Mouse (Mus musculus): Measurements from ENCODE around the gene 6030408B16Rik.

The 6030408B16Rik gene

DNA sequence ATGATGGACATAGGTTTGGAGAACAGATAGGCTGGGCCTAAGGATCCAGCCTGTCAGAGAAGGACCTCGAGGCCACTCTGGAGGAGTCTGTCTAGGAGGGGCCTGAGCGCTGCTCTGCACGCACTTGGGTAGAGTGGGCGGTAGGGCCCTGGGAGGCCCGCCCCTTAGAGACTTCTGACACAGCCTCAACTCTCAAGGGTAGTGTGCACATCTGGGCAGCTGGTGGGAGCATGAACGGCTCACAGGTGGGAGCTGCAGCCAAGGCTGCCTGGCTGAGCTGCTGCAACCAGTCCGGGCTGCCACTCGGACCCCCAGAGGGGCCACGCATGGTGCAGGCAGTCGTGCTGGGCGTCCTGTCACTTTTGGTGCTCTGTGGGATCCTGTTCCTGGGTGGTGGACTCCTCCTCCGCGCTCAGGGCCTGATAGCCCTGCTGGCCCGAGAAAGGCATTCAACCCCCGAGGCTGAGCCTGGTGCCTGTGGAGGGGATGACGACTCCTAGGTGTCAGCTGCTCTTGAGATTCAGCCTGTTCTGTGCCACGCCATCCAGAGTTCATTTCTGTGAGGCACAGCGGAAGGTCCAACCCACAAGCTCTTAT, at the start of gene 6030408B16Rik:
6030408B16Rik (plus strand) TSS at position 188 of the 597 bp plus-strand sequence.
- in situ Hi-C loops (cut with MseI, MboI): no loop called here

DNA sequence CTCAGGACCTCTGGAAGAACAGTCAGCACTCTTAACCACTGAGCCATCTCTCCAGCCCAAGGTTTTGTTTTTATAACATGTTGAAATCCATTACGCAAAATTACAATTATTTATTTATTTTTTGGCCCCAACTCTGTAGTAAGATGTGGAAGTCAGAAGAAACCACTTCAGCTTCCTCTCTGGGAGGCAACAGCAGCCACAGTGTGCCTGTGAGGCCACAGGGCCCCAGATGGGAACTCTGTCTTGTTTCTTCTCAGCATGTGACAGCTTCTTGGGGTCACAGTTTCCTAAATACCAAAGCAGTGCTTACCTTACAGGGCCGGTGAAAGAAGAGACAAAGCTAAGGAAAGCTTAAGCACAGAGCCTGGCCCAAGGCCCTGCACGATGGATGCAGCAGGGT, 49.0 kb upstream of the 6030408B16Rik start:
- in situ Hi-C loops (cut with MseI, MboI): loop anchor here (5.0 kb wide), 2 partner anchors 33 to 38 kb away; partner anchors contain the start of gene Atg101 (in 1 of the 2)

DNA sequence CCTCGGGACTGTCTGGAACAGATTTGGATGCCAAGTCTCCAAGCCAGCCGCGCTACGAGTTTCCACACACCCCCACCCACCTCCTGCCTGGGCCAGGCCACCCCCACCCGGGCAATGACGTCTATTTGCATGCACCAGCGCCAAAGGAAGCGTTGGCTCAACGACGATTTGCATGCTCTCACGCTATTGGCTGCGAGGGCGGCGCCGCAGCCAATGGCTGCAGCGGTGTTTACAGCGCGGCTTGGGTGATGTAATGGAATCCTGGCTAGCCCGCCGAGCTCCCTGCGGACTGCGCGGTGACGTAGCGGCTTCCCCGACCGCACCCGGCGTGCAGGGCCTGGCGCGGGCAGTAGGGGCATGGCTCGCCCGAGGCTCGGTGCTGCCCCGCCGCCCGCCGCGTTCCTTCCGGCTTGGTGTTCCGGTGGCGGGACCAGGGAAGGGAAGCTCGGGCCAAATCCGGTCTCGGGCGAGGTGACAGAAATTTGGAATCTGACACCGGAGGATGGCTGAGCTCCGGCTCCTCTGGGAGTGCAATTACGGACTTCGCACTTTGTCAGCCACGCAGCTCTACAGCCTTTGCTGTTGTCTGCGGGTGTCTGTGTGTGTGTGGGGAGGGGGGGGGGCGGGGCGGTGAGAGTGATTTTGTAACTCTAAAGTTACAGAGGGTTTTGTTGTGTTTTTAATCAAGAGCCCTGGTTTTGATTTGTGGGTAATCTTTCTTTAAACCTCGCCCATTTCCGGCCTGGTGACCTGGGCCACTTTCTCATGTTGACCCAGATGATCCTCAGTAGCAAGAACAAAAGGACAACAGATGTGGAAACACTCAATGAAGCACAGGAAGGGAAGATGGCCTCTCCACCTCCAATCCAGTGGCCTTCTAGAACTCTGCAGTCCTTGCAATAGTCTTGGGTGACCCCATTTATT, 46.5 kb upstream of the 6030408B16Rik start:
- in situ Hi-C loops (cut with MseI, MboI): no loop called here

DNA sequence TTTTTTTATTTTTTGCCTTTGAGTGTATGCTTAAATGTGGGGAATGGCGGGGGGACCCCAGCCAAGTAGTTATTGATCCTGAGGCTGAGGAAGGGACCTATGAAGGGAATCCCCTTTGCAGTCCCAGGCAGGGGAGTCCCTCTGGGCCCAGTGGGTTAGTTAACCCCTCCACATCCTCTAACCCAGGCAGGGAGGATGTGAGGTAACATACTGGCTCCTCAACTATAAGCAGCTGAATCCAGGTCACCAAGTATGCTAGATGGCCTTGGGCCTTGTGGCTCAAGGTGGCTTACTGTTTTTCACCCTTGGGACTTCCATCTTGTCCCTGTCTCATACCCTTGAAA, 45.9 kb upstream of the 6030408B16Rik start:
- in situ Hi-C loops (cut with MseI, MboI): no loop called here

DNA sequence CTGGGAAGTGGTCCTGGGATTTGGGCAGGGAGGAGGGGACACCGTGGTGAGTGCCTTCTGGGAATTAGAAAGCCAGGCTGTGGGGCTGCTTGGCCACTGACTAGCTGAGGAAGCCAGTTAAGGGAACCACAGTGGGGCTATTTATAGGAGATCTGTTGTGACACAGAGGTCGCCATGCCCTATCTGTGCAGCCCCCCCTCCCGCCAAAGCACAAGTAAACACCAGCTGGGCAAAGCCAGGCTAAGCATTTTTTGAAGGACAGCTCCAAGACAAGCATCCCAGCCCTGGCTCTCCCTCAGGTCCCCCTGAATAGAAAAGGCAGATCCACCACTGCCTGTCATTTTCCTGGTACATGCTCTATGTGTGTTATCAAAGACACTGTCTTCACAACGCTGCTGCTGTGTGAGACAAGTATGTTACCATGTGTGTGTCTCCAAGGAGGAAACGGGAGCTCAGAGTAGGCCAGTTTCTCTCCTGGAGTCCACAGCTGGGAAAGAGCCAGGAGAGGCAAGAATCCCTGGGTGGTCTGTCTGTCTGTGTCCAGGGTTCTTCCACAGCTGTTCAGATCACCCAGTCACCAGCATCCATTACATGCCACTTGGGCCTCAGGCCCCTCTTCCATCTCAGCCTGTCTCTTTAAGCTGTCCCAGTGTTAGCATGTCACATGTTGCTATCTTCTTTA, 44.8 kb upstream of the 6030408B16Rik start:
- in situ Hi-C loops (cut with MseI, MboI): no loop called here

DNA sequence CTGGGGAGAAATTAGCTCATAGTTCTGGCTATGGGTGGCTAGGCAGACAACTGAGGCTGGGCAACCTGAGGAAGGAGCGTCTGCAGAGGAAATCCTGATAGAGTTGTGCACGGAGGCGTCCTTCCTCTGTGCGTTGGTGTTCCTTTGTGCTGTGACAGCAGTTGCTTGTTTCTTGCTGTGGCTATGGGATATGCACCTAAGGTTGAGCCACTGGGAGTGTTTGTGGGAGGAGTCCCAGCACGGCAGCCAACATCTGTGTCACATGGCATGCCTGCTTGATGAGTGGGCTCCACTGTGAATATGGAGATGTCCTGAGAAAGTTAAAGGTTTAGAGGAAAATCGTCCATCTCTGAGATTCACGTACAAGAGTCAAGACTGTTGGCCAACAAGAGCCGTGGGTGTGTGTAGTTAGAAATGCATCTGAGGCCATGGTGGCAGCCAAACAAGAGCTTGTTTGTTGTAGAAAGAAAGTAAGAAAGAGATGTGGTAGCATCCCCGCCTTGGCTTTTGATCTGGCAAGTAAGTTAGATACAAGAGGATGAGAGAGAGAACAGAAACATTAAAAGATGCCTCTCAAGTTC, 42.7 kb upstream of the 6030408B16Rik start:
- in situ Hi-C loops (cut with MseI, MboI): no loop called here

DNA sequence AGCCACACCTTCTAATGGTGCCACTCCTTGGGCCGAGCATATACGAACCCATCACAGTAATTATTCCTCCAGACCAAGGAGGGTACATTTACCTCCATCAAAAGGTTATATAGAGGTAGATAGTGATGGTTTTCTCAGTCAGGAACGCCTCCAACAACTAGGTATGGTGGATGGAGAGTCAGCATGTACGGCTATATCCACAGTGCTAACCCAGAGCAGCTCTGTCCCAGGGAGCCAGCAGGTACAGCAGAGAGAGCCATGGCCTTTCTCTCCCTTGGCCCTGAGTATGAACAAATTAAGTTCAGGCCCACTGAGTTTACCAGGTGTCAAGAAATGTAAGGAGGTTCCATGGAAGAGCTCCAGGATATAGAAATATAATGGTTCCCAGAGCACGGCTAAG, 41.1 kb upstream of the 6030408B16Rik start:
- in situ Hi-C loops (cut with MseI, MboI): no loop called here

DNA sequence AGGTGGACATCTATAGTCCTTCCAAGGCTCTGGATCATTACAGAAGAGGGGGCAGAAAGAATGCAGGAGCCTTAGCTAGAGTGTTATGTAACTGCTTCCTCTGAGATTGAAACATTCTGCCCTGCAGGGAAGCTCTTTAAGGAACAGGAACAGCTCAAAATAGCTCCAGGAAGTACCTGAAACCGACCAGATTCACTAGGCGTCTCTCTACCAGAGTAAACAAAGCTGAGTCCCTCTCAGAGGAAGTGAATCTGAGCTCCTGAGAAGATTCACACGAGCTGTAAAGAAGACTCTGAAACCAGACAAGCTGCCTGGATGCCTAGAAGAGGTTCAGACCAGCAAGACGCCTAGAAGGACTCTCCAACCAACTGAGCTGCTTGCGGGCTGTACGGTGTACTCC, 40.4 kb upstream of the 6030408B16Rik start:
- in situ Hi-C loops (cut with MseI, MboI): no loop called here

DNA sequence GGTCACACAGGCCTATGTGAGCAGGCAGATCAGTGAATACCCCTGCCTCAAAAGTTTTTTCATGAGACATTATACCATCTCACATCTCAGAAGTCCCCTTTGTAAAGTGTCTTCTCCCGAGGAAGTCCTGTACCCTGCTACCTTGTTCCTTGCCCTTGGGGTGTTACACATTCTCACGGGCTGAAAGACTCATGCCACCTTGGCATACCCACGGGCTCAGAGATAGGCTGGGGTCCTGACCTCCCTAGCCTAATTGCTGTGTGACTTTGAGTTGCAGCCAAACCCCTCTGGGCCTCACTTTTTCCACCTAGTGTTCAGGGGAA, 39.5 kb upstream of the 6030408B16Rik start:
- in situ Hi-C loops (cut with MseI, MboI): no loop called here

DNA sequence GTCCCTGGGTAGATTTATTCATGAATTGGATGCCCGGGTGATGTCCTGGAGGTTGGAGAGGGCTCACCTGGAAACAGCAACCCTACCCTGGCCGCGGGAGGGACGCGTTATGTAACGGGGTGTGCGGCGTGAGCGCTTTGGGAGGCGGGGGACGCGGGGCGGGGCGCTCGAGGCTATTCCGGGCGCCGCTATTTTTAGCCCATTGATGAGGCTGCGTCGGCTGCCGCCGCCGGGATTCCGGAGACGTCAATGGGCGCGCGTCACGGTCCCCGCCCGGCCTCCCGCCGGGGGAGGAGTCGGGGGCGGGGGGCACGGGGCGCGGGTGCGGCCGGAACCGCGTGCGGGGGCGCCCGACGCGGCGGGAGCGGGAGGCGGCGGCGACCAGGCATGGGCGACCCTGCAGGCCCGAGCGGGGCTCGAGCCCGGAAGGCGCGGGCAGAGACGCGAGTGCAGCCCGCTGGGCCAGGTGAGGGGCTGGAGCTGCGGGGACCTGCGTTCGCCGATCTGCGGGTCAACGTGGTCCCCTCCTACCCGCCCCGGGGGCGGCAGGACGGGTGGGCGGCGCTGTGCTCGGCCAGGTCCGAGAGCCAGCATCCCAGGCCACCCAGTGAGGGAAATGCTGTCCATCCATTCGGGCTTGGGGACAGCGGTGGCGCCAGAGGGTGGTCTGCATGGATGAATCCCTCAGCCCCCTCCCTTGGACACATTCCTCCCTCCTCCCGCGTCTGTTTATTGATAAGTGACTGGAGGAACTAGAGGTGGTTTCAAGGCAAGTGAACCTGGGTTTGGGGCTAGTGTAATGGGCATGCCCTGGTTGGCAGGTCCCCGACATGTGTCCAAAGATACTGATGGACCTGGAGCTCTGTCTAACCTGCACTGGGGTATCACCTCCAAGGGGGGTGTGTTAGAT, 38.9 kb upstream of the 6030408B16Rik start, which contains the start of gene Nr4a1:
Nr4a1 (plus strand) TSS at position 384 of the 910 bp plus-strand sequence.
- in situ Hi-C loops (cut with MseI, MboI): no loop called here

DNA sequence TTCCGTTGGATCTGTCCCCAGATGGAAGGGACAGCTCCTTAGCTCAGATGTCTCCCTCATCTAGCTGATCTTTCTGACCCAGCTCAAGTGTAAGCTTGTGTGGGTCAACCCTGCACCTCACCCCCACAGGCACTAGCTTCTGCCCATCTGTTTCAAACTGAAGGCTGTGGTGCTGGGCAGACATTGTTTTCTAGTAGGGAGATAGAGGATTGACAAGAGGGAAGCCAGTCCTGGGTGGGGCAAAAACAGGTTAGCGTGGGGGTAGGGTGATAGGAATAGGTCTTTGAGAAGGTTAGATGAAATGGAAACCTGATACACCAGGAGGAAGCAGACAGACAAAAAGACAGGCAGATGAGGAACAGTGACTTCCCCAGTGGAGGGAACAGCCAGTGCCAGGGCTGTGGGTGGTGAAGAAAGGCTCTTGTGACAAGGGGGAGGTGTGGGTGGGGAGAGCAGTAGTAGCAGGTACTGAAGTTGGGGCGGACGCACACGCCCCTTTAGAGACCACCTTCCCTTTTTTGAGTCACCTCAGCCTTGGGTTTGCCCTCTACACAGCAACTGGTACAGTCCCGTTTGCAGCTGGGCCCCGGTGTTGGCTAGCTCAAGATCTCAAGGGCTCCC, 37.1 kb upstream of the 6030408B16Rik start:
- in situ Hi-C loops (cut with MseI, MboI): no loop called here

DNA sequence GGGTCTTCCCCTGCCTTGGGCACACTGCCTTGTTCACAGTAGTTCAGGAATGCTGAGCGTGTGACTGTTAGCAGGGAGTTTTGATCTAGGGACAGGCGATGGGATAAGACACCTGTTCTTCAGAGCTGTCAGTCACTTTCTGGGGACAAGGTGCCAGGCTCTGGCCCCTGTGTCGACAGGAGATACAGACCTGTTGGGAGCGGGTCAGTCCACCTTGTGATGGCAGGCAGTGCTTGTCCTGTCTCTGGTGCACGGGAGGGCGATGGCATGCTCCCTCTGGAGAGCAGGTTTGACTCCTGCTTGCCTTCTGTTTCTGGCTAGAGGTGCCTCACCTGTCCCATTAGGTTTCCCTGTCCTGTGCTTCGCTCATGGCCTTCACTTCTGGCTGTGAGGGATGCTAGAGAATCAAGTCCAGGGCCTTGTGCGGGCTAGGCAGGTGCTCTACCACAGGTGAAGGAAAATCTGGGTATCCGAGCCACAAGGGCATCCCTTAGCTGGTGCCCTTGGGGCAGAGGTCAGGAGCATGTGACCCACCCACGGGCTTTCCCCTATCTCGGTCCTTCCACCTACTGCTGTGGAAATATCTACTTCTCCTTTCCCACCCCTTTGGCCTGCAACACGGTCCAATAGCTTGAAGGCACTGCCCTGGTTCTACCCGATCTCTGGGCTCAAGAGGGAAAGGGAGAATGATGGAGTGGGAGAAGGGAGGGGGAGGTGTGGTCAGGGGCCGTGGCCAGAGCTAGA, 36.4 kb upstream of the 6030408B16Rik start:
- in situ Hi-C loops (cut with MseI, MboI): no loop called here

DNA sequence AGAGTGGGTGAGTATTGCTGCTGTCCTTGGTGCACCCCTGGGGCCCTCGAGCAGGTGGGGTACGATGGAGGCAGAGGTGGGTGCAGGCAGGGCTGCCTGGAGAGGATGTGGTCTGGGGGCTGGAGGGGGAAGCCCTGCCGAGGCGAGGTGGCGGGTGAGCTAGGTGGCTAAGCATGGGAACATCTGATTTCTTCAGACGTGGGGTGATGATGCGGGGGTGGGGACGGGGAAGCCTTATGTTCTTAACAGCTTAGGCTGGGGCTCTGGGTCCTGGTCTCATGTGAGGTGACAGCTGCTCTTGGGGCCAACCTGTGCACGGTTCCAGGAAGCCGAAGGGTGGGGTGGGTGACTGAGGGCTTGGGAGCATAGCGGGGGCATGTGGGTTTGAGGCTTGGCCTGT, 34.6 kb upstream of the 6030408B16Rik start:
- in situ Hi-C loops (cut with MseI, MboI): no loop called here

DNA sequence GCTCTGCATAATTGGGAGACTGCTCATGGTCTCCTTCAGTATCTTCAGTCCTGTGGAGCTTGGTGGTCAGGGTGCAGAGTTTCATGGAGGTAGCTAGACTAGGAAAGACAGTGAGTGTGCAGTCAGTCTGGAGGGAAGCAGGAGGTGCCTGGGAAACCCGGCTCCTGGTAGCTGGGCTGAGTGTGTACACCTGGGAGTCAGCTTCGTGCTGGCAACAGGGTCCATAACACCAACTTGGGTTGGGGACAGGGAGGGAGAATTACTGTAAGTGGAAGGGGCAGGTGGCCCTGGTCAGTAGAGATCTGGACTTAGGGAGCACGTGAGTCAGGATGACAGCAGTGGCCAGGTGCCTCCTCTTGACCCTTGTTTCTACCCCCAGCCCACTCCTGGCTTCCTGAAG, 33.1 kb upstream of the 6030408B16Rik start:
- in situ Hi-C loops (cut with MseI, MboI): no loop called here

DNA sequence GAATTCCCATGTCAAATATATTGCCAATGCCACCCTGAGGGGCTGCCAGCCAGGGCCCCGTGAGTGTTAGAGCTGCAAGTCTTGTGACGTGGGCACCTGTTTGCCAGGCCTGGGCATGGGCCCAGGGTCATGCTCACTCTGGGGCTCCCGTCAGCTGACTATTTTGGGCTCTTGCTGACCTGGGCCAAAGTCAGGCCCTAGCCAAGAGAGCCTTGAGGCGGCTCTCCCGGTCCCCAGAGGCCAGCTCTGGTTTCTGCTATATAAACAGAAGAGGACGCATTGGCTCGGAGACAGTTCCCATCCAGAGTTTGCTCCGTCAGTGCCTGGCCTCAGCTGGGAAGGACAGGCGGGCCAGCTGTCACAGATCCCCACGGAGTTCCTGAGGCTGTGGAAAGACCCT, 32.6 kb upstream of the 6030408B16Rik start:
- in situ Hi-C loops (cut with MseI, MboI): no loop called here

DNA sequence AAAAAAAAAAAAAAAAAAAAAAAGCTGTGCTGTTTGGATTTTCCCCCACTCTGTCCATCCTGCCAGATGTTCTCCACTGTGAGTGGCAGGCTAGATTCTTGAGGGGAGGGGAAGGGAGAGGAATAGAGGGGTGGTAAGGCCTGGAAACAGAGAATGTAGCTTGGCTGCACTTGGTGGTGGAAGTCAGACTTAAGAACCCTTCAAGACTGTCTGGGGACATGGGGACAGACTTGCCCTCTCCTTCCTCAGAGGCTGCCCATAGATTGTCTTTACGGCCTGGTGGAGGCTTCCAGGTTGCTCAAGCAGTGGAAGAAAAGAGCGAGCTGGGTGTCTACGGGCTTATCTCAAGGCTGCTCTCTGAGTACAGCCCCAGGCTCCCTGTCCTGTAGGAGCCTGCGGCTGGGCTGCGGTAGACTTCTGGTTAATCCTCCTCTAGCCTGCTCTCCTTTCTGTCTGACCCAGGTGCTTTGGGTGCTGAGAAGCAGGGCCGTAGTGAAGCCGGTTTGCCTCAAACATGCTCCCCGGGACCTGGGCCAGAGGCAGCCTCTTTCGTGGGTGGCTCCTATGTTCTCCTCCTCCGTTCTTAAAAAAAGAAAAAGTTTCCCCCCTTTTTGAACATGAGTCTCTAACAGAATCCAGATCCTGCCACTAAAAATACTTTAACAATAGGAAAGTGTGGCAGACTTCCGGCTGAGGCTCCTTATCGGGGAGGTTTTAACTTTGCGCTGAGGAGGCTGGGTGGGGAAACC, 32.0 kb upstream of the 6030408B16Rik start:
- in situ Hi-C loops (cut with MseI, MboI): no loop called here

DNA sequence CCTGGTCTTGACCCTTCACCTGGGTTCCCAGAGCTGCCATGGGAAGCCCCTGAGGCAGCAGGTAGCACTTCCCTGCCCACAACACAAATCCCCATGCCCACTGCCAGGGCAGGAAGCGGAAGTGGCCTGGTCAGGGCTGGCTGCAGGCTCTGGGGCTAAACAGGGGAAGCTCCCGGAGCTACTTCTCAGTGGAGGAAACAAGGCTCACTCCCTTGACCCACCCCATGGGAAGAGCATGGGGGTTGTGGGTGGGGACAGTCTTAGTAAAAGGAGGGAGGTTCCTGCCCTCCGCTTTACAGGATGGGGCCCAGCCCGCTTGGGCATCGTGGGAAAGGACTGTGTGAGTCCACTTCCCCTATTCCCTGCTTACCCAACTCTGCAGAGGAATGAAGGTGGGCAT, 30.5 kb upstream of the 6030408B16Rik start:
- in situ Hi-C loops (cut with MseI, MboI): no loop called here

DNA sequence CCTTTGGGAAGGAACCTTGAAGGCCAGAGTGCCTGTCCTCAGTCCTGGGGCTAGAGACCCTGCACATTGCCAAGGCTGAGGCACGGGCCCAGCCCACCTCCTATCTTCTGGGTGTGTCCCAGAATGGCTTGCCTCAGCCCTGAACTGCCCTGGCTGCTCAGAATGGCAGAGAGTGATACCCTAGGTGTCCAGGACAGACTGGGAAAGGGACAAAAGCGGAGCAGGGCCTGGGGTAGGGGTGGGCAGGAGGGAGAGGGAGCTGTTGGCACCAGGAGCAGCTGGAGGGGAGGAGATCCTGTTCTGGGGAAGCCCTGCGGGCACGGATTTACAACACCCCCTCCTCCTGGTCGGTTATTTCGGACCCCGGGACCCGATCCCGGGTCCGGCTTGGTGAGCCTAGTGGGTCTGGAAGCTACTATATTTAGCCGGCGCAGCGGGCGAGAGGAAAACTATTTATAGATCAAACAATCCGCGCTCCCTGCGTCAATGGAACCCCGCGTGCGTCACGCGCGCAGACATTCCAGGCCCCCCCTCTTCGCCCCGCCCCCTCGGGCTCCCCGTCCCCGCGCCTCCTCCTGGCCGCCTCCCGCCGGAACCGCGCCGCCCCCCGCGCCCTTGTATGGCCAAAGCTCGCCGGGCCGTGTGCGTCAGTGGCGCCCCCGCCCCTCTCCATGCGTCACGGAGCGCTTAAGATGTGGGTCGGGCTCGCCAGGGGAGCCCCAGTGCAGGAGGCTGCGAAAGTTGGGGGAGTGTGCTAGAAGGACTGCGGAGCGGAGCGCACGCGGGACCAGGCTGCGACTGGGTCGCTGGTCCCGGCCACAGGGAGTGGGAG, 26.7 kb upstream of the 6030408B16Rik start:
- in situ Hi-C loops (cut with MseI, MboI): no loop called here

Measured in mouse trophoblast stem cell (cell line).